Mouse (Mus musculus): ENCODE measurements around the gene Zfp385c.

DNA sequence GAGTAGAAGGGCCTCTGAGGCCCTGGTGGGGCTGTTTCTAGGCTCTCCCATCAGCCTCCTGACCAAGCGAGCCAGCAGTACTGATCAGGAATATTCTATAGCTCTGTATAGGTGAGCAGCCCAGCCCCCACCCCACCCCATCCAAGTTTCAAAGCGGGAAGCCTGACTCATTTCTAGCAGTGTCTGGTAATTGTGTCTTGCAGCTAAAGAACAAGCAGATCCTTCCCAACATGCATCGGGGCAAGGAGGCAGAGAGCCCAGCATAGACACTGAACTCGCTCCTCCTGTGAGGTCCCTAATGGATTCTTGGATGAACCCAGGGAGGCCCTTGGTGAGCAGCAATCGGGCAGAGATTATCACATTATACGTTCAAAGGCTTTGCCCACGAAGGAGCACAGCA lies 14.4 kb downstream of the Zfp385c start:
- TF ChIP-seq CTCF (IDR thresholded peaks at IDR 0.05; ENCODE audit: low read depth): no peak
- no peak for TF ChIP-seq EP300 (IDR thresholded peaks at IDR 0.05; ENCODE audit: low read depth)

Data from liver, embryonic 14.5 days (tissue).